Mouse (Mus musculus) liver, adult (tissue): ENCODE results near the gene Fancc.
A peak's percentile ranks its signal among the peaks of the same experiment; 100 is the strongest.

ENCODE experiments used
- GATA4 ChIP-seq: IDR thresholded peaks from 2 replicates; pipeline ENCODE4 v1.6.1; 2014; ENCODE audit warnings: mild to moderate bottlenecking, low read length; ENCODE audit not compliant: insufficient replicate concordance

The Fancc gene

DNA sequence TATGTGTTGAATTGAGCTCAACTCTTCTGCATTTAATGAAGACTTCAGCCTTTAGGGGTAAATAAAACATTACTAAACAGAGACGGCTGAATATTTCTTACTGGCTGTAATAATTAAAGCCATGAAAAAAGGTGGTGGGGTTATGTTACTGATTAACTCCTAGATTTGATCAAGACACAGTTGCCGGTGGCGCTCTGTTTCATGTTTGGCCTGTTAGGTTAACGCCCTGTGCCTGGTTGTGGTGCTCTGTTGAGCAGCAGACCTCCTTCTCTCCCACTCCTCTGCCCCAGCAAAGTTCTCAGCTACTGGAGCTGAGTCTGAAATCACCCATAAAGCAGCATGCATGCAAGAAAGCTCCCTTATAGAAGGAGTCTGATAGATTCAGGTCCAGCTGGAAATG lies 228.7 kb downstream of the Fancc start:
- no peak for TF ChIP-seq GATA4

DNA sequence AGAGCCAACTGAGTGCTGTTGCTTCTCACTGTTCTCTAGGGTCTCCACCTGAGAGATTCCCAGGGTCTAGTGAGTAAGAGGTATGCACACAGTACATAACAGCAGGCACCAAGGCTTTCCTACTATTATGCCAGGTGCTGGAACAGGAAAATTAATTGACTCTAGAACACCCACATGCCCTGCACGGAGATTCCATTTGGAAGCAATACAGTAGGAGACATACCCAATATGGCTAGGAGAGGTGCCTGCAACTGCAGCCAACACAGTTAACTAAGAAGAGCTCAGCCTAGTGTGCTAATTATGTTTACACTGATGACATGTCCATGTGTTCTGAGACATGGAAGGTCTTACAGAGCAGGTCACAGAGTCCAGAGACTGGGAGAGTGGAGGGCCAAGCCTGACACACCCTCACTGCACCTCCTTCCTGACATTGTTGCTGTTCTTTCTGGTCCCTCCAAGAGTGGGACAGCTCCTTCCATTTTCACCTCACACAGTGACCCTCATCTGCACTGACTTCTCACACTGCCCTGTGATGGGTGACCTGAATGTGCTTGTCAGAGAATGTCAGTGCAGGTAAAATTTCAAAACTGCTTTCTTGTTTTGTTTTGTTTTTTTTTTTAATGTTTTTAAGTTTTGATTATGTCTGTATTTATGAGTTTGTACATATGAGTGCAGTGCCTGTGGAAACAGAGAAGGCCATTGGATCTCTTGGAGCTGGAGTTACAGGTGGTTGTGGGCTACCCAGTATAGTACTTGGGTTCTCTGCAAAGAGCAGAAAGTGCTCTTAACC lies 234.7 kb downstream of the Fancc start:
- no peak for TF ChIP-seq GATA4

DNA sequence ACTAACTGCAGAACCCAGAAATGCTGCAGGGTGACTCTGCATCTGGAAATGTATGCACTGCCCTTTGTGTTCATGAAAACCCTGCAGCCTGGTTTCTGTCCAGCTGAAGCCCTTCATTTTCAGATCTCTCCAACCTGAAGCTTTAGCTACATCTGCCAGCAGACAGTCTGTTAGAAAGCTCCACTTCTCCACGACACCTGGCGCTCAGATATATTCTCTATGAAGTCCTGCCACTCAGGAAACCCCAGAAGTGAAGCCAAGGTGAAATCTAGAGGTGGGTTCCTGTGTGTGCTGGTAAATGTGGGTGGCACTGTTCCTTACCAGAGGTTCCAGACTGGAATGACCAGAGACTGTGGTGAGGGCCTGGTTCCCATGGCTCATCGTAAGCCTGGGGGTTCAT lies 235.4 kb downstream of the Fancc start:
- no peak for TF ChIP-seq GATA4

DNA sequence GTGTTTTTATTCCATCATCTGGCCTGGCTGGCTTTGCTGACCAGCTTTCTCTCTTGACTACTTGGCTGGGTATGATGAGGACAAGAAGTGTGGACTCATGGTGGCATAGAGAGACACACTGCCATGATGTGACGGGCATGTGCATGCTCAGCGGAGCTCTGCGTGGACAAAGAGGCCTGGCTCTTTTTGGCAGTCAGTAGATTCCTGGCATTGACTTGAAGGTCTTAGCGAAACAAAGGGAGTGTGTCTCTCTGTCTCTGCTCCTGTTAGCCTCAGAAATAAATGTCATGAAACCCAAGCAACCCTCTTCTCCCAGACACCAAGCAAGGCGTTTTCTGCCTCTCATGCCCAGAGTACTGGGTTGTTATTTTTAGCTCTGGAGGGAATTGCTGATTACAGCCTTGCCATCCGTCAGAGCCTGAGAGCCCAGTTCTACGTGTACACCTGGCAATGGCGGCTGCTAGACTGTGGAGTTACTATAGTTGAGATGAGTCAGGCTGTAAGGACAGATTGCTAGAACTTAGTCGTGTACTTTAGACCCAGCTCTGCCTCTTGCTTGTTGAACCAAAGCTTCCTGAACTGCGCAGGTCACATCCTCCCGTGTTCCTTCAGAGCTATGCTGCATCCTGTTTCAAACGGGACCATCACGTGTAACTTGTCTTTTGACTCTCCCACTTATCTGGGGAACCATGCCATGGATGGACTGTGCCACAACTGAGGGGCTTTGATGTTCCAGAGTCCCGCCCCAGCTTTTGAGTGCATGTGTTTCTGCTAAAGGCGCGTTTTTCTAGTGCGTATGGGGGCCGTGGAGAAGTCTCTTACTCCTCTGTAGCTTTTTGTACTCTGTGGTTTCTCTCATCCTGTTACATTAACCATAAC lies 236.1 kb downstream of the Fancc start:
- TF ChIP-seq GATA4 = peak; percentile 33; the same call in 1 of the 2 replicates

DNA sequence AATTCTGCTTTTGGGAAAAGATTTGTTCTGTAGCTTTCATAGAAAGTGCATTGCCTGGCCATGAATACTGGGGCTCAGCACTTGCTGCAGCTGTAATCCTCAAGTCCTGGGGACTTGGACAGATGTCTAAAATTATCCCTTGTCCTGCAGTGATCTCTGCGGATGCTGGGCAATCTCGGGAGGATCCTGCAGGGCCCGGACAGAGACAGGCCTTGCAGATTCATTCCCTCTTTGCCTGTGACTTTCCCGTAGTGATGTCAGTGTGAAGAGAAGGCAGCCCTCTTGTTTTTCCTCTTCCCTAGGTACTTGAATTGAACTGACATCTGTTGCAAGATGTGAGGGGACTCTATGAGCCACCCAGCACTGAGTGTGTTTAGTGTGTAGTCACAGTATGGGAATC lies 236.9 kb downstream of the Fancc start:
- TF ChIP-seq GATA4 = no peak

DNA sequence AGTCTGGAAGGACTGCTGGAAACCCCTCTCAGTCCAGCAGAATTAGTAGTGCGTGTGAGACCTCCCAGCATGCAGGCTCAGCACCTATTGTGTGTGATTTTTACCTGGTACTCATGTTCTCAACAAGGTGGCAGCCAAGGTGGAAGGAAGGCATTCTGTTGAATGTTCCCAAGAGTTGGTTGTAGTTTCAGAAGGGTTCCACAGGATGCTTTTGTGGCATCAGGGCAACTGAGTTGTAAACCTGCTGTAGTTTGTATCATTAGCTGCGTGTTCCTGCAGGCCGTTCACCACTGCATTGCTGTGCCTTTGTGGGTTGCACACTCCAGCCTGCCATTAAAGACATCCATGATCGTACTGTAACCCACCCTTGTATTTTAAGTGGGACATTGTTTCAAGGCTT lies 238.4 kb downstream of the Fancc start:
- no peak for TF ChIP-seq GATA4

DNA sequence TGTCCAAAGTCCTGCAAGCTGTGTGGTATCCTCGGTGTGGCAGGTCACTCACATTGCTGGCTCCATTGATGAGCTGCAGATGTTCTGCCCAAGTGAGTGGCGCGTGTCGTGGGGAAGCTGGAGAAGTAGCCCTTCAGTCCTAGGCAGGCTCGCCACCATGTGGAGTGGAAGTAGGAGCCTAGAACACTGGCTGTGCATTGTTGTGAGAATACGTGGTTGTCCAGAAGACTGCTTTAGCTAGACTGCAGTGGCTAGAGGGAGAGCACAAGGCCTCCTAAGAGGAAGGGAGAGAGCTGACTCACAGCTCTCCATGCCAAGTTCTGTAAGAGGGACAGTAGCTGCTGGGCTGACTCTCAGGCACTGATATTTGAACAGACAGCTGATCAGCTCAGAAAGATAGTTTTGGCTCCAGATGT lies 238.9 kb downstream of the Fancc start:
- TF ChIP-seq GATA4 = no peak

DNA sequence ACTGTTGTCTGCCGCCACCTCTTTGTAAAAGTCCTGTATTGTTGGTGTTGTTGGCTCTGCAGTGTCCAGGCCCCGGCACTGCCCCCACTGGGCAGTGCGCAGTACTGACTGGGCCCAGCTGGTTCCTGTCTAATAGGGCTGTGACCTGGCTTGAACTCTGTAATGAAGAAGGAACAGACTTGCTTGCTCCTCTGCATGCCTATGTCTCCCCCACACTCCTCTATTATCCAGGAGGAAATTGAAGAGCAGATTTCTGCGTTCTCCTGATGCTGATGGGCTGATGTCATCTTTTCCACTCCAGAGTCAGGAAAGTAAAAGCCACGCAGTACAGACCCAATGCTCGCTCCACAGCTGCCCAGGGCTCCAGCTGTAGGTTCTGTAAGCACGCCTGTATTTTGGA lies 240.3 kb downstream of the Fancc start:
- TF ChIP-seq GATA4 = peak; percentile 66; the same call in 1 of the 2 replicates

DNA sequence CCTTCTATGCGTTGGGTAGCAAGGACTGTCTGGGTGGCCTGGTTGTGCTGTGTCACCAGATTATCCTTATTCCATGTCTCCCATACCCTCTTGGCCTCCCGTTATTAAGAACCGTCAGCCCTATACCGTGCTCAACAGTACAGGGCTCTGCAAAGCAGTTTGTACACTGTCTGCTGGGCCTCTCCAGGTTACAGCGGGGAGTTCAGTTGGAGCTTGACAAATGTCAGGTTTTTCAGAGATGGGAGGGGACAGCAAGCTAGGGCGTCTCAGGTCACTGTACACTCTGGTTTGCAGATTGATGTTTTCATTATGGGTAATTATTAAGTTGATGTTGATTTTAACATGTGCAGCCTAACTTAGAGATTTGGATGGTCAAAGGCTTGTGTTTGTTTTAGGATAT lies 240.9 kb downstream of the Fancc start:
- TF ChIP-seq GATA4 = no peak

DNA sequence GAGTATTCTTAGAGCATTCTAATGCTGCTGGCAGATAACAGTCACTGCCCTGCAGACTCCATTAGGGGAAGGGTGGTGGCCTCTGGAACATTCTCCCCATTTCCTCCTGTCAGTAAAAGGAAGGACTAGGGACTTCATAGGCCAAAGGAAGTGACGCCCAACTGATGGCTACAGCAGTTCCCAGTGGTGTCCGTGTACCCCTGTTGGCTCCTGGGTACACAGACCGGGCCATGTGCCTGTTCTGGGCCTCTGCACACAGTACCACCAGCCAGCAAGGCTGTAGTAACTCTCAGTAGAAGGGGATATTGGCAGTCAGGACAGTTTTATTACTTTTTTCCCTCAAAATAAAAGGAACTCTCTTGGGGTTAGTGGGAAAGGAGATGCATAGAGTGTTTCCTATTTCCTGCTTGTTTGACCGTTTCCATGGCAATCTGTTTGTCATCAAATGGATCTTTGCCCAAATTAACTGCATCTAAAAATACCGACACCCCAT lies 241.5 kb downstream of the Fancc start:
- peak; percentile 75; the same call in 1 of the 2 replicates for TF ChIP-seq GATA4

DNA sequence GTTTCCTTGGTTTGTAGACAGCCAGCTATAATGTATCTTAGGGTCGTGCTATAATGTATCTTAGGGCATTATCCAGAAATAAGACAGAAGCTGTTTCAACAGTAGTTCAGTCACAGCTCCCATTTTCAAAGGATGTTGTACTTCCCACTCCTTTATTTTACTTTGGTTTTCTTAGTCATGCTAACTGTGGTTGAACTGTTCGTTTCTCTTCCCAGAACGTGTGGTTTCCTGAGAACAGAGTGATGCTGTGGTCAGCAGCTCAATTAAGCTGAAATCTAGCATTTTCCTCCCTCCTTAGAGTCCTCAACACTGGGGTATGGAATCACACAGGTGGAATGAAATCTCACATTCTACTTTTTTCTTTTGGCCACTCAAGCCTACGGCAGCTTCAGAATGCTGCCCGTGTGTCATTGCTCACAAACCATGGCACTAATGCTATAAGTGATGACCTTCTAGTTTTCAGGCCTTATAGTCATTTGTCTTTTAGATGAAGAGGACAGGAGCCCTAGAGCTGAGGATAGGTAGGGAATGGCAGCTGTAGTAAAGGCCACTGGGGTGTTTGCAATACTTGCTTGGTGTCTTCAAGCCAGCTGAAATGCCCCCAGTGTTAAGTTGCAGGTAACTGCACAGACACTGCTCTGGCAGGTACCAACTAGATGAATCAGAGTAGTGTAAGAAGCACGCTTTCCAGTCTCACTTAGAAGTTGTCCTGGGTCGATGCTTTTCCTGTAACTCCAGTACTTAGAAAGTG lies 243.0 kb downstream of the Fancc start:
- no peak for TF ChIP-seq GATA4

DNA sequence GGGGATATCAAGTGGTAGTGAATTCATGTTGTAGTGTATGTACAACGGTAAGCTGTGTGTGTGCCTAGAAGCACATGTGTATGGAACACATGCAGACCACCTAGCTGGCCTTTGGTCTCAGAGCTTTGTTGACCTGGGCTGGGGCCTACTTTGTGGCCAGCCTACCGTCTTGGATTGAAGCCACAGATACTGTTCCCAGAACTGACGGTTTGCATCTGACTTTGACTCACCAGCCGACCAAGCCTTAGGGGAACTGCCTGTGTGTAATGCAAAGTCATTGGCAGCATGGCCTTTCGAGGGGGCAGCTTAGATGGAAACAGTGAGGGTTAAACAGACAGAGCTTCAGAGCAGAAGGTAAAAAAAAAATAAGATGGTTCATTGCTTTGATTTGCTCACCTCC lies 243.9 kb downstream of the Fancc start:
- TF ChIP-seq GATA4 = no peak

DNA sequence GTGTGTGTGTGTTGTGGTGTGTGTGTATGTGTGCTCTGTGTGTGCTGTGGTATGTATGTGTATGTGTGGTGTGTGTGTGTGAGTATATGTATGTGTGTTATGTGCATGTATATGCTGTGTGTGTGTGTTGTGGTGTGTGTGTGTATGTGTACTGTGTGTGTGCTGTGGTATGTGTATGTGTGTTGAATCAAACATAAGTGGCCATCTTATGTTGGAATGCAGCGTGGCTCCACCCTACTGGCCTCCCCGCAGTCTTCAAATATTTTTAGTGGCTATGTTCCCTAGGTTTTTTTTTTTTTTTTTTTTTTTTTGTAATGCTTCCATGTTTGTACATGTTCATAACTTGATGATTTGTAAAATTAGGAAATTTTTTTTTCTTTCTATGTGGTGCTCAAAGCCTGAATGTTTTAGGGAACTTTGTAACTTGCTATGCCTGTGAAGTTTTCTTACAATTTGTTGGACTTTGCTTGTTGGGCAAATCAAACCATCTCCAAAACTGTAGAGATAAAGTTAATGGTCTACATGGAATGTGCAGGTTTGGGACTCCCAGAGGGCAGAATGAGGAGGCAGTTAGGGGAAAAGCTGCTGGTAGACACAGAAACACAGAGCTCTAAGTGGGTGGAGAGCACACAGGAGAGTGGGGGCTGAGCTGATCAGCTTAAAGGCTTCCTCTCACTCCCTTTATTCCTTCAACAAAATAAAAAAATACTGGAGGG lies 244.6 kb downstream of the Fancc start:
- no peak for TF ChIP-seq GATA4

DNA sequence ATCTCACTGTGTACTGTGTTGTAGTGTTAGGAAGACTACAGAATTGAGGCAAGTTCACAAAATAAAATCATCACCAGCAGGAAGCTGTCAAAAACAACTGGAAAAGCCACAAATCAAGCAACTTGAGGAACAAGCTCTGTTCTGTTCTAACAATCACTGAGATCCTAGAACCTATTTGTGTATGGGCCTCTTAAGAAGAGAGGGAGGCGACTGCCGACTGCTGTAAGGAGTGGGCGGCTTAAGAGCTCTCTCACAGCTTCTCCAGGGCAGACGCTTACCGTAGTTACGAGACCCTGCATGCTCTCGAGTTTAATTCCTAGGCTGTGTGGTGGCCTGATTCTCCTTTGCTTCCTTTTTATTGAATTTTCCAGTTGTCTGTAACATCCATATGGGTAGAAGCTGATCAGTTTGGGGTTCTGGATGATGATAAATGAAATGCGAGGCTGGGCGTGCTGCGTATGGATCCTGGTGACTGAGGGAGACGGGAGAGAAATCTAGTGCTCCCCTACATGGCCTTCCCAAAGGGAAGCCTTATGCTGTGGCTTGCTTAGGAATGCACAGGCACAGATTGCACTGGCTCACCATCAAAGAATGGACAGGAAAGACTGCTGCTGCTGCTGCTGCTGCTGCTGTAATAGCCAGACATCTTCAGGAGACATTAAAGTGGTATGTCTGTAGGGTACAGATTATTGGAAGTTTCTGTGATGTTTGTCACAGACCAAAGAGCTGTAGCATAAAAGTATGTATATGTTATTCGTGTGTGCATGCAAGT lies 245.8 kb downstream of the Fancc start:
- TF ChIP-seq GATA4 = no peak
